Mouse (Mus musculus): ENCODE data around the gene Gm49368. TPM values are rescaled to one million over a fixed set of nuclear protein-coding genes. Genes with fewer than 3 reads are reported as not detected.

Gene Gm49368
- polyA plus RNA-seq, 1 experiment from 2014 or later, result not detected

GRCm38 (mm10) chr7:128069844-128070243, 7.4 kb downstream of the Gm49368 start:
- WGBS, result 74% methylated on average over 2 of the region's 2 CpGs
- Histone ChIP-seq H3K27me3 (ENCODE audit: control insufficient read depth, insufficient read depth, low read length) (no peaks in the 10 kb centered on the region), H3K4me1 (replicated peaks; ENCODE audit: control insufficient read depth, insufficient read depth, low read length) (no peaks in the 10 kb centered on the region), H3K27ac (no peak overlapping the region), H3K36me3 (replicated peaks; ENCODE audit: control insufficient read depth, insufficient read depth) (no peaks in the 10 kb centered on the region), H3K9ac (no peak overlapping the region), H3K9me3 (ENCODE audit: control insufficient read depth, low read length) (no peaks in the 10 kb centered on the region), H3K4me2 (replicated peaks) (no peak overlapping the region), H3K4me3 (replicated peaks; ENCODE audit: low read length) (no peak overlapping the region)
- no peak for ATAC-seq (ENCODE audit: low FRiP score)
- no peak for DNase-seq (ENCODE audit: low spot score)

- Histone ChIP-seq H3K27ac (no peak overlapping the region), H3K27me3 (ENCODE audit: control insufficient read depth, insufficient read depth, low read length) (no peaks in the 10 kb centered on the region), H3K9ac (no peak overlapping the region), H3K4me2 (replicated peaks) (no peak overlapping the region), H3K36me3 (replicated peaks; ENCODE audit: control insufficient read depth, insufficient read depth) (no peaks in the 10 kb centered on the region), H3K4me3 (replicated peaks; ENCODE audit: low read length) (no peak overlapping the region), H3K9me3 (ENCODE audit: control insufficient read depth, low read length) (no peaks in the 10 kb centered on the region), H3K4me1 (replicated peaks; ENCODE audit: control insufficient read depth, insufficient read depth, low read length) (no peaks in the 10 kb centered on the region)
- no peak for ATAC-seq (ENCODE audit: low FRiP score)
- DNase-seq (ENCODE audit: low spot score), result no peak
- 74% methylated on average over 4 of the region's 4 CpGs for WGBS
These were observed 9.3 kb downstream of the Gm49368 start for GRCm38 (mm10) chr7:128071816-128072215.

- no peak for ATAC-seq (ENCODE audit: low FRiP score)
- Histone ChIP-seq H3K36me3 (replicated peaks; ENCODE audit: control insufficient read depth, insufficient read depth) (no peaks in the 10 kb centered on the region), H3K4me3 (replicated peaks; ENCODE audit: low read length) (no peak overlapping the region), H3K27ac (no peak overlapping the region), H3K27me3 (ENCODE audit: control insufficient read depth, insufficient read depth, low read length) (no peaks in the 10 kb centered on the region), H3K9me3 (ENCODE audit: control insufficient read depth, low read length) (no peaks in the 10 kb centered on the region), H3K4me1 (replicated peaks; ENCODE audit: control insufficient read depth, insufficient read depth, low read length) (no peaks in the 10 kb centered on the region), H3K4me2 (replicated peaks) (no peak overlapping the region), H3K9ac (no peak overlapping the region)
- no peak for DNase-seq (ENCODE audit: low spot score)
- WGBS, result 76% methylated on average over 8 of the region's 8 CpGs
These were observed 17.5 kb downstream of the Gm49368 start for GRCm38 (mm10) chr7:128080012-128080411.

GRCm38 (mm10) chr7:128089141-128089540, 26.7 kb downstream of the Gm49368 start:
- no peak overlapping the region for H3K4me3 ChIP-seq (replicated peaks; ENCODE audit: low read length)
- 88% methylated on average over 7 of the region's 7 CpGs for WGBS
- H3K9me3 ChIP-seq (ENCODE audit: control insufficient read depth, low read length), result no peaks in the 10 kb centered on the region
- H3K4me1 ChIP-seq (replicated peaks; ENCODE audit: control insufficient read depth, insufficient read depth, low read length), result no peaks in the 10 kb centered on the region
- H3K9ac ChIP-seq, result no peak overlapping the region
- no peak overlapping the region for H3K4me2 ChIP-seq (replicated peaks)
- ATAC-seq (ENCODE audit: low FRiP score) (no peak), DNase-seq (ENCODE audit: low spot score) (no peak)
- no peaks in the 10 kb centered on the region for H3K27me3 ChIP-seq (ENCODE audit: control insufficient read depth, insufficient read depth, low read length)
- no peaks in the 10 kb centered on the region for H3K36me3 ChIP-seq (replicated peaks; ENCODE audit: control insufficient read depth, insufficient read depth)
- no peak overlapping the region for H3K27ac ChIP-seq

GRCm38 (mm10) chr7:128098135-128098534, 35.7 kb downstream of the Gm49368 start:
- H3K9ac ChIP-seq, result no peak overlapping the region
- no peaks in the 10 kb centered on the region for H3K4me1 ChIP-seq (replicated peaks; ENCODE audit: control insufficient read depth, insufficient read depth, low read length)
- DNase-seq (ENCODE audit: low spot score), result no peak
- no peaks in the 10 kb centered on the region for H3K9me3 ChIP-seq (ENCODE audit: control insufficient read depth, low read length)
- no peak overlapping the region for H3K4me3 ChIP-seq (replicated peaks; ENCODE audit: low read length)
- no peaks in the 10 kb centered on the region for H3K36me3 ChIP-seq (replicated peaks; ENCODE audit: control insufficient read depth, insufficient read depth)
- H3K27ac ChIP-seq, result no peak overlapping the region
- H3K27me3 ChIP-seq (ENCODE audit: control insufficient read depth, insufficient read depth, low read length), result no peaks in the 10 kb centered on the region
- 91% methylated on average over 1 of the region's 1 CpGs for WGBS
- no peak for ATAC-seq (ENCODE audit: low FRiP score)
- H3K4me2 ChIP-seq (replicated peaks), result no peak overlapping the region

- H3K36me3 ChIP-seq (replicated peaks; ENCODE audit: control insufficient read depth, insufficient read depth), result no peaks in the 10 kb centered on the region
- no peaks in the 10 kb centered on the region for H3K27me3 ChIP-seq (ENCODE audit: control insufficient read depth, insufficient read depth, low read length)
- H3K9me3 ChIP-seq (ENCODE audit: control insufficient read depth, low read length), result no peaks in the 10 kb centered on the region
- no peak overlapping the region for H3K4me3 ChIP-seq (replicated peaks; ENCODE audit: low read length)
- DNase-seq (ENCODE audit: low spot score), result no peak
- no peak overlapping the region for H3K4me2 ChIP-seq (replicated peaks)
- H3K4me1 ChIP-seq (replicated peaks; ENCODE audit: control insufficient read depth, insufficient read depth, low read length), result no peaks in the 10 kb centered on the region
- H3K27ac ChIP-seq, result no peak overlapping the region
- no peak overlapping the region for H3K9ac ChIP-seq
- WGBS, result 72% methylated on average over 2 of the region's 2 CpGs
- ATAC-seq (ENCODE audit: low FRiP score), result no peak
These were observed 38.4 kb downstream of the Gm49368 start for GRCm38 (mm10) chr7:128100742-128101357.

- Histone ChIP-seq H3K36me3 (replicated peaks; ENCODE audit: control insufficient read depth, insufficient read depth) (no peaks in the 10 kb centered on the region), H3K4me3 (replicated peaks; ENCODE audit: low read length) (no peak overlapping the region), H3K9ac (no peak overlapping the region), H3K27me3 (ENCODE audit: control insufficient read depth, insufficient read depth, low read length) (no peaks in the 10 kb centered on the region), H3K4me2 (replicated peaks) (no peak overlapping the region), H3K27ac (no peak overlapping the region), H3K4me1 (replicated peaks; ENCODE audit: control insufficient read depth, insufficient read depth, low read length) (no peaks in the 10 kb centered on the region), H3K9me3 (ENCODE audit: control insufficient read depth, low read length) (no peaks in the 10 kb centered on the region)
- no peak for ATAC-seq (ENCODE audit: low FRiP score)
- DNase-seq (ENCODE audit: low spot score), result no peak
- WGBS, result 62% methylated on average over 4 of the region's 4 CpGs
These were observed 42.8 kb downstream of the Gm49368 start for GRCm38 (mm10) chr7:128105246-128105645.

- Histone ChIP-seq H3K36me3 (replicated peaks; ENCODE audit: control insufficient read depth, insufficient read depth) (no peaks in the 10 kb centered on the region), H3K9ac (no peak overlapping the region), H3K9me3 (ENCODE audit: control insufficient read depth, low read length) (no peaks in the 10 kb centered on the region), H3K4me2 (replicated peaks) (no peak overlapping the region), H3K4me3 (replicated peaks; ENCODE audit: low read length) (no peak overlapping the region), H3K4me1 (replicated peaks; ENCODE audit: control insufficient read depth, insufficient read depth, low read length) (no peaks in the 10 kb centered on the region), H3K27me3 (ENCODE audit: control insufficient read depth, insufficient read depth, low read length) (no peaks in the 10 kb centered on the region), H3K27ac (no peak overlapping the region)
- ATAC-seq (ENCODE audit: low FRiP score) (no peak), DNase-seq (ENCODE audit: low spot score) (no peak)
- WGBS, result 95% methylated on average over 7 of the region's 7 CpGs
These were observed 45.0 kb downstream of the Gm49368 start for GRCm38 (mm10) chr7:128107462-128107861.

- Histone ChIP-seq H3K9me3 (ENCODE audit: control insufficient read depth, low read length) (no peaks in the 10 kb centered on the region), H3K27me3 (ENCODE audit: control insufficient read depth, insufficient read depth, low read length) (no peaks in the 10 kb centered on the region), H3K4me1 (replicated peaks; ENCODE audit: control insufficient read depth, insufficient read depth, low read length) (no peaks in the 10 kb centered on the region), H3K27ac (no peak overlapping the region), H3K4me3 (replicated peaks; ENCODE audit: low read length) (no peak overlapping the region), H3K9ac (no peak overlapping the region), H3K4me2 (replicated peaks) (no peak overlapping the region), H3K36me3 (replicated peaks; ENCODE audit: control insufficient read depth, insufficient read depth) (no peaks in the 10 kb centered on the region)
- no peak for ATAC-seq (ENCODE audit: low FRiP score)
- no peak for DNase-seq (ENCODE audit: low spot score)
- WGBS, result 69% methylated on average over 2 of the region's 2 CpGs
These were observed 47.8 kb downstream of the Gm49368 start for GRCm38 (mm10) chr7:128110314-128110713.

- Histone ChIP-seq H3K4me2 (replicated peaks) (no peak overlapping the region), H3K27me3 (ENCODE audit: control insufficient read depth, insufficient read depth, low read length) (no peaks in the 10 kb centered on the region), H3K36me3 (replicated peaks; ENCODE audit: control insufficient read depth, insufficient read depth) (no peaks in the 10 kb centered on the region), H3K9ac (no peak overlapping the region), H3K4me3 (replicated peaks; ENCODE audit: low read length) (no peak overlapping the region), H3K4me1 (replicated peaks; ENCODE audit: control insufficient read depth, insufficient read depth, low read length) (no peaks in the 10 kb centered on the region), H3K9me3 (ENCODE audit: control insufficient read depth, low read length) (no peaks in the 10 kb centered on the region), H3K27ac (no peak overlapping the region)
- ATAC-seq (ENCODE audit: low FRiP score) (no peak), DNase-seq (ENCODE audit: low spot score) (no peak)
- WGBS, result 94% methylated on average over 11 of the region's 11 CpGs
These were observed 49.6 kb downstream of the Gm49368 start for GRCm38 (mm10) chr7:128112131-128112530.

All from hindbrain, embryonic 14.5 days (tissue).